Mouse (Mus musculus): ENCODE measurements at regions not wholly inside any gene's neighbourhood (a gene's known extent, or its start where the extent isn't known, plus 50 kb on each side); places are given as distances from the start of the nearest gene placed in this dataset.

DNA sequence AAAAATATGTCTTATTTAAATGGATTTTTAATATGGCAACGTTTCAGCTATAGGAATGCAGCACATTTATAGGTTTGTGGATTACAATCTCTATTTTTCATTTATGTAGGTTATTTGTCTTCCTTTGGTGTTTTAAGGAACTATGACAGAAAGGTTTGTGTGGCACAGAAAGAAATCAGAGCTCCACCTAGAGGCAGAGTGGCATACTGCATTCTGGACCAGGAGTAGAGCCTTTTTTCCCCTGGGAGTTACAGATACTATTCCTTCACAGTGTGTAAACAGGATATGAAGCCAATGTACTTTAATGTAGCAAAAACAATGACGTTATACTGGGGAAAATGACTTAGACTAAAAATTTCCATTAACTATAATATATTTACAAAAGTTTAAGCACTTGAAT, 94.9 kb upstream of the St8sia4 start:
- peak; percentile 47 to 84 for DNase-seq

DNA sequence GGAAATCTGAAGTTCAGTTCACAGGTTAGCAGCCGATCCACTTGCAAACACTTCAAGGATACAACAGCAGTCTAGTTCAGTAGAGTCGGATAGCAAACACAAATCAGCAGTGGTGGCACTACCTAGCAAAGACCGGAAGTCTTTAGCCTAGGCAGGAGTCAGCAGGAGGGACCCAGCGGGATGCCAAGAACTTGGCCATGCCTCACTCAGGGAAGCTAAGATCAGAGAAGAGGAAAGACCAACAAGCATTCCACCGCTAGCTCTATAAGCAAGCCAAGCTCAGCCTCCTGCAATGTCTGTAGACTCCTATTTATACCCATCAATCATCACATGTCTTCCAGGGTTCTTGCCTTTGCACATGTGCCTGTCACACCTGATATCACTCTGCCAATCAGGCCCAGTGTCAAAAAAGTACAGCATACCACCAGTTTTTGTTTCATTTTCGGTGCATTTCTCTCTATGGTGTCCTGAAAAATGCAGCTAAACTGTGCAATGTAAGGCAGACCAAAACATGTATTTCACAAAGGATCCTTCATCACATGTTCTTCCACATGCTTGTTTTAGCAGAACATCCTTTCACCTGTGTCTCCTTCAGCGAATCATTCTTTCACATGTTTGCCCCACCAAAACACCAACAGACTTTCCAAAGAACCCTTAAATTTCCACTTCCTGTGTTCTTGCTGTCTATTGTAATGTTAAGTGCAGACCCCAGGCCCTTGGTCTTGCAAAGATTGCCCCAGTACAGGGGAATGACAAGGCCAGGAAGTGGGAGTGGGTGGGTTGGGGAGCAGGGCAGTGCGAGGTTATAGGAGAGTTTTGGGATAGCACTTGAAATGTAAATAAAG, 86.9 kb upstream of the St8sia4 start:
- no peak for DNase-seq

DNA sequence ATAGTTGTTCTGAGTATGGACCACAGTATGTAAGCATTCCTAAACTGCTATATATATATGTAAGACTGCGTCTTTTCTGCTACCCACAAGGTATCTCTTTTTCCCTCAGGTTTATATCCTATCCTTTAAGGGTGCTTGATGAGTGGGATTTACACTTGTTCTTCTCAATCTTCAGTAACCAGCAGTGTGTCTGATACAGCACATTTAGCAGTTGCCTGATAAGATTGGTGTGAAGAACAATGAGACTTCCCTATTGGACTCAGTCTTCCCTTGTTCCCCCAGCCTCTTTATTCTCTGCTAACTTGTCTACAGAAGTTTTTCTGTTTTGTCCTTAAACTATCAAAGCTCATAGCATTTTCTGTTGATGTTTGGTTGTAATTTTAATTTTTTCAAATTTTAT, 86.1 kb upstream of the St8sia4 start:
- no peak for DNase-seq

DNA sequence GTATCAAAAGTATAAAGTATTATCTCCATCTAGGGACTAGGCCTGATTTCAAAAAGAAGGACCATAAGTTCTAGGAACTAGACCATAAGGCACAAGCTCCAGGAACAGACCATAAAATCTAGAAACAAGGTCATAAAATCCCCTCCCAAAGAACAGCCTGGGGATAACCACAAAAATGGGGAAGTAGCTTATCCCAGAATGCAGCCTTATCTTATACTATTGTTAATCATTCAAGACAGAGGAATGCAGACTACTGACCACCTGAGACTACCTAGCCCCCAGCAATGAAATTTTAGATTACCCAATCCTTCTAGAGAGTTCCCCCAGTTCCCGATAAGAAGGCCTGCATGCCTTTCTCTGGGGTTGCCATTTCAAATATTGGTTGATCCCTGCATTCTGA, 81.6 kb upstream of the St8sia4 start:
- no peak for DNase-seq

DNA sequence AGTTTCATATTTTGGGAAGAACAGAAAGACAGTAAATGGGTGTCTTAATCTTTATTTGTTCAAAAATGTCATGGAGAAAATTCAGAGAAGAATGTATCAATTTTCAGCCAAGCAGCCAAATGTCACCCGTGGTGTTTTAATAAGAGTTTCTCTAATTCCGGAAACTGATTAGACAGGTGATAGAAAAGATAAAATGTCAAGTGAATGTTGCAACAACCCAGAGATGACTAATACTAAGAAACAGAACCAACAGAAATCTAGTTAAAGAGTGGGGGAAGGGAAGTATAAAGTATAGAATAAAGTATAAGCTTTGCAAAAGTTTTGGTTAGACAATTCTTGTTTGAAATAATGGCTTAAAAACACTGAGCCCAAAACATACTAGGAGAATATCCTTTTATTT, 79.9 kb upstream of the St8sia4 start:
- DNase-seq: no peak

DNA sequence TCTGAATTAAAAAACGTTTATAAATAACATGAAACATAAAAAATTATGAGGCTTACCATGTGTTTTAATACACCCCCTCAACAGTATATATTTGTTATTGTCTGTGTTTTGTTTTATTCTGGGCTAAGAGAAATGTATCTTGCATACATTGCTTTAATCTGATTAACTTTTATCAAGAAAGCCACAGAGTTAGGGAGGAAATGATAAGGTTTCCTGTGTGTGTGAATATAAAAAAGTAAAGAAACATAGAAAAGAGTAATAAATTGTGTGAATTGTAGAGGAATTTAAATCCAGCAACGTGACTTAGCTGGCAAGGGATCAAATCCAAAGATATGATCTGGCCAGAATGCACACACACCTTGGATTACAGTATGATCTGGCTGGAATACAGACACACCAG, 77.1 kb upstream of the St8sia4 start:
- DNase-seq: no peak

DNA sequence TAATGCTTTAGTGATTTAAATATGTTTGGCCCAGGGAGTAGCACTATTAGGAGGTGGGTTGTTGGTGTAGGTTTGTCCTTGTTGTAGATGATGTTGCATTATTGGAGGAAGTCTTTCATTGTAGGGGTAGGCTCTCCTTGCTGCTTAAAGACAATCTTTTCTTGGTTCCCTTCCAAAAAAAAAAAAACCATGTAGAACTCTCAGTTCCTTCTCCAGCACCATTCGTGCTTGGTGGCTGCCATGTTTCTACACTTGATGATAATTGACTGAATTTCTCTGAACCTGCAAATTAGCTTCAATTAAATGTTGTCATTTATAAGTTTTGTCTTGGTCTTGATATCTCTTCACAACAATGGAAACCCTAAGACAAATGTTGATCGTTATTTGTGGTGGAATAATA, 76.0 kb upstream of the St8sia4 start:
- DNase-seq: no peak

DNA sequence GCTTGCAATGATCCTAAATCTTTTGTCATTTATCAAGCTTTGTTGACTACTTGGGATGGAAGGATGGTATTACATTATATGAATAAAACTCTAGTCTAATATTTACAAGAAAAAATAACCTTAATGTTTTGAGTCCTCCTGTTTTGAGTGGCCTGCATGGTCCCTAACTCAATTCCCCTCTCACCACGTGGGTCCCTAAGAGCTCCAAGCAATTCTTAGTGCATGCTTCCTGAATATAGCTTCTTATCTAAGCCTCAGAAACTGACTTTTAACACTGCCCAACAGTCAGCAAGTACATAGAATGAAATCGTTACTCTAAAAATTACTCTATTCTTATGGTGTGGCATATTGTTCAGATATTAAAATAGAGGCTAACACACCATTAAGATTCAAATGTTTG, 52.1 kb upstream of the St8sia4 start:
- DNase-seq: no peak

DNA sequence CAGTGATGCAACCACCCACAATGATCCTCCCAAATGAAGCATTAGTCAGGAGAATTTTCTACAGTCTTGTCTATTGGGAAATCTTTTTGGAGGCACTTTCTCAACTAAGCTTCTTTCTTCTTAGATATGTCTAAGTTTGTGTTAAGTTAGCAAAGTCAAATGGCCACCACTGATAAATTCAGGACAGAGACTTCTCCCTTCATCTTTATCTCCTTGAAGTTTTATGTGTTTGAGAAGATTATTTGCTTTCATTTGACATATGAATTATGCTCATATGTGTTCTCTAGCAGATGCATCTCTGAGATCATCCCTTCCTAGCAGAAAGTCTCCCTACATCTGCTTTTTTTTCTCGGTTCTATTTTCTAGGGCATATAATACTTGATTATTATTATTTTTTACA, 51.4 kb upstream of the St8sia4 start:
- no peak for DNase-seq

Measured in kidney, postnatal 25 days (tissue).